Mouse (Mus musculus): ENCODE data around the gene Samd4. TPM values are rescaled to one million over a fixed set of nuclear protein-coding genes. Genes with fewer than 3 reads are reported as not detected.

Samd4 gene
- total and polyA plus RNA-seq, 2 experiments from 2014 or later = 3.5 to 15.2 TPM

- no peaks in the 10 kb centered on the region for H3K4me1 ChIP-seq (ENCODE audit: insufficient read depth)
- DNase-seq (no peak), ATAC-seq (no peak)
- no peaks in the 10 kb centered on the region for H3K9me3 ChIP-seq (ENCODE audit: low read length)
- H3K27ac ChIP-seq (ENCODE audit: low read depth, low read length) = no peak overlapping the region
- H3K9ac ChIP-seq = no peak overlapping the region
- no peak overlapping the region for H3K4me3 ChIP-seq (ENCODE audit: low read depth, low read length)
- 95% methylated on average over 2 of the region's 2 CpGs for WGBS
- TF ChIP-seq CTCF (IDR thresholded peaks at IDR 0.05; ENCODE audit: low read depth) = no peak
- no peaks in the 10 kb centered on the region for H3K27me3 ChIP-seq (ENCODE audit: insufficient read depth, low read length)
- H3K36me3 ChIP-seq (ENCODE audit: insufficient read depth) = no peaks in the 10 kb centered on the region
- H3K4me2 ChIP-seq (ENCODE audit: low read depth) = no peak overlapping the region
Observed at GRCm38 (mm10) chr14:47058969-47059368, 176.3 kb downstream of the Samd4 start.

- H3K27me3 ChIP-seq (ENCODE audit: insufficient read depth, low read length) = no peaks in the 10 kb centered on the region; the same call in 1 of the 2 replicates
- H3K4me3 ChIP-seq (ENCODE audit: low read depth, low read length) = no peak overlapping the region
- no peak for ATAC-seq
- H3K9ac ChIP-seq = no peak overlapping the region
- no peak for TF ChIP-seq CTCF (IDR thresholded peaks at IDR 0.05; ENCODE audit: low read depth)
- no peak overlapping the region for H3K4me2 ChIP-seq (ENCODE audit: low read depth)
- no peaks in the 10 kb centered on the region for H3K9me3 ChIP-seq (ENCODE audit: low read length)
- H3K36me3 ChIP-seq (ENCODE audit: insufficient read depth) = no peaks in the 10 kb centered on the region
- DNase-seq = no peak
- WGBS = 32% methylated on average over 5 of the region's 5 CpGs
- 0 out of 2 replicates have a peak, but pooled peaks cover 3% of the 10 kb centered on the region for H3K4me1 ChIP-seq (ENCODE audit: insufficient read depth)
- no peak overlapping the region for H3K27ac ChIP-seq (ENCODE audit: low read depth, low read length)
Observed at GRCm38 (mm10) chr14:47065067-47065466, 182.4 kb downstream of the Samd4 start.

- Histone ChIP-seq H3K36me3 (ENCODE audit: insufficient read depth) (no peaks in the 10 kb centered on the region), H3K9ac (no peak overlapping the region), H3K4me3 (ENCODE audit: low read depth, low read length) (no peak overlapping the region), H3K4me1 (ENCODE audit: insufficient read depth) (0 out of 2 replicates have a peak, but pooled peaks cover 3% of the 10 kb centered on the region), H3K27me3 (ENCODE audit: insufficient read depth, low read length) (no peaks in the 10 kb centered on the region; the same call in 1 of the 2 replicates), H3K4me2 (ENCODE audit: low read depth) (no peak overlapping the region), H3K27ac (ENCODE audit: low read depth, low read length) (no peak overlapping the region), H3K9me3 (ENCODE audit: low read length) (no peaks in the 10 kb centered on the region)
- no peak for DNase-seq
- 88% methylated on average over 5 of the region's 5 CpGs for WGBS
- no peak for TF ChIP-seq CTCF (IDR thresholded peaks at IDR 0.05; ENCODE audit: low read depth)
- ATAC-seq = no peak
Observed at GRCm38 (mm10) chr14:47066901-47067300, 184.2 kb downstream of the Samd4 start.

GRCm38 (mm10) chr14:47074045-47074666 is 191.5 kb downstream of the Samd4 start:
- H3K9ac ChIP-seq = no peak overlapping the region
- no peak overlapping the region for H3K27ac ChIP-seq (ENCODE audit: low read depth, low read length)
- no peak overlapping the region for H3K4me2 ChIP-seq (ENCODE audit: low read depth)
- no peaks in the 10 kb centered on the region for H3K27me3 ChIP-seq (ENCODE audit: insufficient read depth, low read length)
- ATAC-seq (no peak), DNase-seq (no peak)
- H3K4me1 ChIP-seq (ENCODE audit: insufficient read depth) = no peaks in the 10 kb centered on the region
- no peak for TF ChIP-seq CTCF (IDR thresholded peaks at IDR 0.05; ENCODE audit: low read depth)
- H3K9me3 ChIP-seq (ENCODE audit: low read length) = no peaks in the 10 kb centered on the region
- 67% methylated on average over 18 of the region's 18 CpGs for WGBS
- no peaks in the 10 kb centered on the region for H3K36me3 ChIP-seq (ENCODE audit: insufficient read depth)
- no peak overlapping the region for H3K4me3 ChIP-seq (ENCODE audit: low read depth, low read length)

GRCm38 (mm10) chr14:47075010-47075677 is 192.5 kb downstream of the Samd4 start:
- no peak overlapping the region for H3K4me3 ChIP-seq (ENCODE audit: low read depth, low read length)
- no peak overlapping the region for H3K27ac ChIP-seq (ENCODE audit: low read depth, low read length)
- TF ChIP-seq CTCF (IDR thresholded peaks at IDR 0.05; ENCODE audit: low read depth) = no peak
- no peak for DNase-seq
- no peak overlapping the region for H3K4me2 ChIP-seq (ENCODE audit: low read depth)
- ATAC-seq = no peak
- 88% methylated on average over 14 of the region's 14 CpGs for WGBS
- H3K27me3 ChIP-seq (ENCODE audit: insufficient read depth, low read length) = no peaks in the 10 kb centered on the region
- no peak overlapping the region for H3K9ac ChIP-seq
- no peaks in the 10 kb centered on the region for H3K36me3 ChIP-seq (ENCODE audit: insufficient read depth)
- no peaks in the 10 kb centered on the region for H3K9me3 ChIP-seq (ENCODE audit: low read length)
- H3K4me1 ChIP-seq (ENCODE audit: insufficient read depth) = no peaks in the 10 kb centered on the region

- Histone ChIP-seq H3K4me1 (ENCODE audit: insufficient read depth) (no peaks in the 10 kb centered on the region), H3K27ac (ENCODE audit: low read depth, low read length) (no peak overlapping the region), H3K9ac (no peak overlapping the region), H3K4me2 (ENCODE audit: low read depth) (no peak overlapping the region), H3K9me3 (ENCODE audit: low read length) (no peaks in the 10 kb centered on the region), H3K27me3 (ENCODE audit: insufficient read depth, low read length) (no peaks in the 10 kb centered on the region), H3K36me3 (ENCODE audit: insufficient read depth) (no peaks in the 10 kb centered on the region), H3K4me3 (ENCODE audit: low read depth, low read length) (no peak overlapping the region)
- DNase-seq (no peak), ATAC-seq (no peak)
- no peak for TF ChIP-seq CTCF (IDR thresholded peaks at IDR 0.05; ENCODE audit: low read depth)
- WGBS = 94% methylated on average over 5 of the region's 5 CpGs
Observed at GRCm38 (mm10) chr14:47075856-47076255, 193.2 kb downstream of the Samd4 start.

GRCm38 (mm10) chr14:47076956-47077575 is 194.4 kb downstream of the Samd4 start:
- ATAC-seq (no peak), DNase-seq (no peak)
- Histone ChIP-seq H3K4me2 (ENCODE audit: low read depth) (no peak overlapping the region), H3K36me3 (ENCODE audit: insufficient read depth) (no peaks in the 10 kb centered on the region), H3K27me3 (ENCODE audit: insufficient read depth, low read length) (no peaks in the 10 kb centered on the region; the same call in 1 of the 2 replicates), H3K4me3 (ENCODE audit: low read depth, low read length) (no peak overlapping the region), H3K4me1 (ENCODE audit: insufficient read depth) (no peaks in the 10 kb centered on the region), H3K9ac (no peak overlapping the region), H3K27ac (ENCODE audit: low read depth, low read length) (no peak overlapping the region), H3K9me3 (ENCODE audit: low read length) (no peaks in the 10 kb centered on the region)
- 94% methylated on average over 14 of the region's 14 CpGs for WGBS
- no peak for TF ChIP-seq CTCF (IDR thresholded peaks at IDR 0.05; ENCODE audit: low read depth)

Data from forebrain, postnatal 0 days (tissue).